Mouse (Mus musculus): Measurements from ENCODE around the gene Prc1.

DNA sequence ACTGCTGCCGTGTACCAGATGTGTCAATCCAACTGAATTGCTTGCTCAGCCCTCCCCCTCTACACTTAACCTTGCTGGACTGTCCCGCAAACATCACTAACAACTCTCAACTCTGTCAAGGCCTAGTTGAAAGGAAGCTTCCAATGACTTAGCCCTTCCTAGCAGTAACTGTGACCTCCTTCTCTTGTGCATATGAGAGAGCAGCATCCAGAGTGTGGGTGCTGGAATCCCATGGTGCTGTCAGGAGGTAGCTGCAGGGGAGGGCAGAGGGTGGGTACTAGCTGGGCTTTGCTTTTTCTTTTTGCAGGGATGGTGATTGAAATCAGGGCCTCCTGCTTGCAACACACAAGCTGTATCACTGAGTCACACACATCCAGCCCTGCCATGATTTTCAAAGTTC lies 20.8 kb upstream of the Prc1 start:
- TF ChIP-seq CTCF (IDR thresholded peaks at IDR 0.05; ENCODE audit: extremely low read depth, insufficient read depth, insufficient read length, insufficient replicate concordance), result no peak
- TF ChIP-seq POLR2A (IDR thresholded peaks at IDR 0.05; ENCODE audit: low read depth, low read length), result no peak
